Comparison of ENCODE assay signal across 9 mouse cellular contexts in the genomic region with DNA sequence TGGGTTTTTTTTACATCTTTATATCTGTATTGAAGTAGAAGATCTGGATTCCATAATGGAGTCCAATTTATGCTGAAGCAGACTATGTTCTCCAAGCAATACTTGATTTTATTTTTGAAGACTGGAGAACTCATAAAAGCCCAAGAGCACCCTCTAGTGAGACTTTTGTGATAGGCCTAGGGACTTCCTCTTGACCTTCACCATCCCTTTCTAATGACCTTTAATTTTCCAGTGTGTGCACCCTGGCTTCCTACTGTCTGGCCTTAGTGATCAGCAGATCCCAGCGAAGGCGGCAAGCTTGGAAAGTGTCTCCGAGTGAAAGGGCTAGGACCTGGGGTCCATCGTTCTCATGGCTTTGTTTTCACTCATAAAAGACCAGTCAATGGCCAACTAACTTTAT.
DNase-seq lines count a peak whose midpoint lies in the region; ATAC-seq and TF ChIP-seq lines count a peak whose summit lies in the region.
"Had no signal": no experiment of that assay in that cellular context is flagged by ENCODE, and none has a peak within 500 bp of the region (broad histone marks: within the 10 kb centered on the region; RNA-seq: fewer than 3 reads in every experiment).

No protein-coding gene starts in this region.

- DNase-seq in kidney, adult 18-20 months, result peak; percentile 31
- DNase-seq in ES-E14 (ENCODE audit: low read depth, low spot score), result peak; percentile 40
- DNase-seq in embryo, embryonic 10 days (ENCODE audit: low spot score), result peak; percentile 28
- DNase-seq in lung, postnatal 10 days, result peak; percentile 45
- DNase-seq in urinary bladder, postnatal 4 days (ENCODE audit: low spot score in 2 of 2), result no peak

- in situ Hi-C loops in ES-E14 (cut with MboI; ENCODE audit: low sequenced_read_pairs in 2 of 2, unreplicated experiment in 2 of 2), result loop anchor here (10.0 to 25.0 kb wide), 2 partner anchors 981 to 984 kb away; no protein-coding TSS in a partner anchor

- H3K36me3 ChIP-seq in kidney, embryonic 15.5 days, result no peaks in the 10 kb centered on the region
- no peaks in the 10 kb centered on the region for H3K36me3 ChIP-seq in ES-E14 (ENCODE audit: control insufficient read depth, insufficient read depth, low read length, poor library complexity, severe bottlenecking)
- H3K36me3 ChIP-seq in forebrain, embryonic 13.5 days (ENCODE audit: poor library complexity, severe bottlenecking), result no peaks in the 10 kb centered on the region
- H3K36me3 ChIP-seq in midbrain, embryonic 16.5 days (ENCODE audit: control insufficient read depth, insufficient read depth, low read length), result no peaks in the 10 kb centered on the region
- H3K36me3 ChIP-seq: neural tube, embryonic 12.5 days had no signal

- no peaks in the 10 kb centered on the region for H3K9me3 ChIP-seq in kidney, embryonic 15.5 days (replicated peaks)
- no peaks in the 10 kb centered on the region for H3K9me3 ChIP-seq in ES-E14 (ENCODE audit: control insufficient read depth, insufficient read depth, low read depth, low read length)
- H3K9me3 ChIP-seq in forebrain, embryonic 13.5 days (replicated peaks), result no peaks in the 10 kb centered on the region
- no peaks in the 10 kb centered on the region for H3K9me3 ChIP-seq in midbrain, embryonic 16.5 days (replicated peaks; ENCODE audit: control insufficient read depth, low read length, poor library complexity, severe bottlenecking)
- H3K9me3 ChIP-seq: neural tube, embryonic 12.5 days had no signal

- no peak overlapping the region for H3K4me2 ChIP-seq in kidney, embryonic 15.5 days
- H3K4me2 ChIP-seq in forebrain, embryonic 13.5 days, result no peak overlapping the region
- no peak overlapping the region for H3K4me2 ChIP-seq in midbrain, embryonic 16.5 days (ENCODE audit: low read length)
- H3K4me2 ChIP-seq: neural tube, embryonic 12.5 days had no signal

- WGBS in kidney, embryonic 15.5 days, result 66% methylated on average over 4 of the region's 4 CpGs
- 67% methylated on average over 4 of the region's 4 CpGs for WGBS in forebrain, embryonic 13.5 days
- WGBS in midbrain, embryonic 16.5 days, result 67% methylated on average over 4 of the region's 4 CpGs

- ATAC-seq in kidney, embryonic 15.5 days (replicated peaks; ENCODE audit: low FRiP score), result no peak
- ATAC-seq in forebrain, embryonic 13.5 days, result no peak
- ATAC-seq in midbrain, embryonic 16.5 days, result no peak

- no peak overlapping the region for H3K9ac ChIP-seq in kidney, embryonic 15.5 days
- no peak overlapping the region for H3K9ac ChIP-seq in ES-E14 (ENCODE audit: insufficient read depth, low read depth, low read length, poor library complexity, severe bottlenecking)
- no peak overlapping the region for H3K9ac ChIP-seq in forebrain, embryonic 13.5 days
- H3K9ac ChIP-seq in midbrain, embryonic 16.5 days (ENCODE audit: low read depth, low read length), result no peak overlapping the region
- H3K9ac ChIP-seq: neural tube, embryonic 12.5 days had no signal

- H3K27me3 ChIP-seq in kidney, embryonic 15.5 days, result no peaks in the 10 kb centered on the region
- no peaks in the 10 kb centered on the region for H3K27me3 ChIP-seq in forebrain, embryonic 13.5 days
- H3K27me3 ChIP-seq in midbrain, embryonic 16.5 days (ENCODE audit: control insufficient read depth, insufficient read depth, low read depth, low read length), result no peaks in the 10 kb centered on the region
- H3K27me3 ChIP-seq: neural tube, embryonic 12.5 days had no signal

- no peak overlapping the region for H3K4me3 ChIP-seq in kidney, embryonic 15.5 days (replicated peaks)
- no peak overlapping the region for H3K4me3 ChIP-seq in ES-E14 (ENCODE audit: insufficient read depth in 1 of 2, low read depth in 1 of 2, low read length in 2 of 2, poor library complexity in 1 of 2, severe bottlenecking in 1 of 2)
- no peak overlapping the region for H3K4me3 ChIP-seq in forebrain, embryonic 13.5 days
- no peak overlapping the region for H3K4me3 ChIP-seq in midbrain, embryonic 16.5 days (ENCODE audit: low read depth, low read length)
- H3K4me3 ChIP-seq: neural tube, embryonic 12.5 days had no signal

- no peak overlapping the region for H3K27ac ChIP-seq in kidney, embryonic 15.5 days
- H3K27ac ChIP-seq in ES-E14 (ENCODE audit: insufficient read depth, low read depth, low read length, poor library complexity, severe bottlenecking), result no peak overlapping the region
- no peak overlapping the region for H3K27ac ChIP-seq in forebrain, embryonic 13.5 days
- no peak overlapping the region for H3K27ac ChIP-seq in midbrain, embryonic 16.5 days (ENCODE audit: low read length)
- H3K27ac ChIP-seq: neural tube, embryonic 12.5 days had no signal

- H3K4me1 ChIP-seq in kidney, embryonic 15.5 days, result no peaks in the 10 kb centered on the region
- no peaks in the 10 kb centered on the region for H3K4me1 ChIP-seq in ES-E14 (ENCODE audit: control insufficient read depth in 2 of 2, insufficient read depth in 2 of 2, low read length in 2 of 2, poor library complexity in 1 of 2)
- peaks cover 7% of the 10 kb centered on the region for H3K4me1 ChIP-seq in forebrain, embryonic 13.5 days
- no peaks in the 10 kb centered on the region for H3K4me1 ChIP-seq in midbrain, embryonic 16.5 days (ENCODE audit: control insufficient read depth, insufficient read depth, low read length)
- H3K4me1 ChIP-seq: neural tube, embryonic 12.5 days had no signal

TF ChIP-seq in ES-E14, 5 proteins besides CTCF, POLR2A, EP300 and RAD21:
- TF ChIP-seq ZNF384 (IDR thresholded peaks at IDR 0.05; ENCODE audit: low read depth, low read length), result no peak
- no peak for TF ChIP-seq HCFC1 (IDR thresholded peaks at IDR 0.05; ENCODE audit: borderline replicate concordance, insufficient read depth, low read length)
- no peak for TF ChIP-seq CHD2 (IDR thresholded peaks at IDR 0.05; ENCODE audit: low read depth, low read length)
- no peak for TF ChIP-seq MAFK (IDR thresholded peaks at IDR 0.05; ENCODE audit: insufficient read depth, low read depth, low read length)
- peak; percentile 51; the same call in 1 of the 2 replicates for TF ChIP-seq ZC3H11A (IDR thresholded peaks at IDR 0.05; ENCODE audit: borderline replicate concordance, low read depth, low read length)

Comparison
In these comparisons a context has a peak if more than half of its experiments do, and no peak if none do; other contexts are left out.
1. DNase-seq: peak in kidney, adult 18-20 months (single experiment), ES-E14 (single experiment), embryo, embryonic 10 days (single experiment) and lung, postnatal 10 days (single experiment); none in urinary bladder, postnatal 4 days (0 of 2).